Mouse (Mus musculus): ENCODE measurements around the gene Hnrnpl. TPM values are rescaled to one million over a fixed set of nuclear protein-coding genes. Genes with fewer than 3 reads are reported as not detected.
A peak's percentile ranks its signal among the peaks of the same experiment; 100 is the strongest.

Hnrnpl gene
- polyA plus RNA-seq, 1 experiment from 2014 or later: 279 TPM

DNA sequence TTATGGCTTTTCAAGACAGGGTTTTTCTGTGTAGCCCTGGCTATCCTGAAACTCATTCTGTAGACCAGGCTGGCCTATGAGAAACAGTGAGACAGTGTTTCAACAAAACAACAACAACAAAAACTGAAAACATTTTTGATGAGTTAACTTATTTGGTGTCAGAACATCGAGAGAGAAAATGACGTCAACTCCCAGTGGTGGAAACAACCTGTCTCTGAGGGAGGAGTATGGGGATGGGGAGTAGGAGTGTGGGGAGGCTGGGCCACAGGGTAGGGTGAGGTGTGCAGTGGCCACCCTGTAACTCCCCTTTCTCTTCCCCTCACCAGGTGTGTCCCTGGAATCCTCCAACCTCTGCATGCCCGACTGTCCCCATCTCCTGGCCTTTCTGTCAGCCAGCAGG is 13.8 kb upstream of the Hnrnpl start:
- H3K27me3 ChIP-seq (replicated peaks; ENCODE audit: control insufficient read depth, insufficient read depth, low read length): no peaks in the 10 kb centered on the region
- peaks cover 2% of the 10 kb centered on the region for H3K4me1 ChIP-seq (replicated peaks; ENCODE audit: control insufficient read depth, insufficient read depth, low read length)
- no peak overlapping the region for H3K4me2 ChIP-seq
- DNase-seq (ENCODE audit: low spot score) (no peak), ATAC-seq (replicated peaks; ENCODE audit: low FRiP score) (no peak)
- no peak overlapping the region for H3K4me3 ChIP-seq (ENCODE audit: low read depth, low read length)
- 74% methylated on average over 3 of the region's 3 CpGs for WGBS
- H3K36me3 ChIP-seq (ENCODE audit: control insufficient read depth, insufficient read depth, low read length): no peaks in the 10 kb centered on the region
- no peaks in the 10 kb centered on the region for H3K9me3 ChIP-seq (ENCODE audit: control insufficient read depth, low read length)
- H3K27ac ChIP-seq (ENCODE audit: low read depth, low read length): no peak overlapping the region
- H3K9ac ChIP-seq (ENCODE audit: low read depth, low read length): no peak overlapping the region

GRCm38 (mm10) chr7:28795832-28796231 is 12.5 kb upstream of the Hnrnpl start:
- H3K4me2 ChIP-seq: peak overlapping the region; percentile 83
- WGBS: 33% methylated on average over 15 of the region's 15 CpGs
- H3K27me3 ChIP-seq (replicated peaks; ENCODE audit: control insufficient read depth, insufficient read depth, low read length): no peaks in the 10 kb centered on the region
- peak overlapping the region; percentile 33 for H3K27ac ChIP-seq (ENCODE audit: low read depth, low read length)
- ATAC-seq (replicated peaks; ENCODE audit: low FRiP score) (no peak), DNase-seq (ENCODE audit: low spot score) (no peak)
- H3K9ac ChIP-seq (ENCODE audit: low read depth, low read length): peak overlapping the region; percentile 75
- H3K9me3 ChIP-seq (ENCODE audit: control insufficient read depth, low read length): no peaks in the 10 kb centered on the region
- H3K36me3 ChIP-seq (ENCODE audit: control insufficient read depth, insufficient read depth, low read length): no peaks in the 10 kb centered on the region
- H3K4me1 ChIP-seq (replicated peaks; ENCODE audit: control insufficient read depth, insufficient read depth, low read length): peaks cover 2% of the 10 kb centered on the region
- peak overlapping the region; percentile 51 for H3K4me3 ChIP-seq (ENCODE audit: low read depth, low read length)

- peak; percentile 81 for ATAC-seq (replicated peaks; ENCODE audit: low FRiP score)
- peak overlapping the region; percentile 33 for H3K27ac ChIP-seq (ENCODE audit: low read depth, low read length)
Measured at GRCm38 (mm10) chr7:28796562-28796975, 11.8 kb upstream of the Hnrnpl start.

GRCm38 (mm10) chr7:28799994-28800393 is 8.3 kb upstream of the Hnrnpl start:
- H3K27ac ChIP-seq (ENCODE audit: low read depth, low read length): no peak overlapping the region
- DNase-seq (ENCODE audit: low spot score): no peak
- H3K4me2 ChIP-seq: no peak overlapping the region
- H3K27me3 ChIP-seq (replicated peaks; ENCODE audit: control insufficient read depth, insufficient read depth, low read length): no peaks in the 10 kb centered on the region
- no peak overlapping the region for H3K4me3 ChIP-seq (ENCODE audit: low read depth, low read length)
- no peaks in the 10 kb centered on the region for H3K9me3 ChIP-seq (ENCODE audit: control insufficient read depth, low read length)
- H3K4me1 ChIP-seq (replicated peaks; ENCODE audit: control insufficient read depth, insufficient read depth, low read length): peaks cover 36% of the 10 kb centered on the region
- H3K9ac ChIP-seq (ENCODE audit: low read depth, low read length): no peak overlapping the region
- 89% methylated on average over 9 of the region's 9 CpGs for WGBS
- H3K36me3 ChIP-seq (ENCODE audit: control insufficient read depth, insufficient read depth, low read length): no peaks in the 10 kb centered on the region
- ATAC-seq (replicated peaks; ENCODE audit: low FRiP score): no peak

More at GRCm38 (mm10) chr7:28796562-28796975, 11.8 kb upstream of the Hnrnpl start:
- Histone ChIP-seq H3K9me3 (ENCODE audit: control insufficient read depth, low read length) (no peaks in the 10 kb centered on the region), H3K4me2 (peak overlapping the region; percentile 83), H3K4me1 (replicated peaks; ENCODE audit: control insufficient read depth, insufficient read depth, low read length) (peaks cover 4% of the 10 kb centered on the region), H3K4me3 (ENCODE audit: low read depth, low read length) (peak overlapping the region; percentile 51), H3K9ac (ENCODE audit: low read depth, low read length) (peak overlapping the region; percentile 75), H3K27me3 (replicated peaks; ENCODE audit: control insufficient read depth, insufficient read depth, low read length) (no peaks in the 10 kb centered on the region), H3K36me3 (ENCODE audit: control insufficient read depth, insufficient read depth, low read length) (no peaks in the 10 kb centered on the region)
- 7% methylated on average over 32 of the region's 32 CpGs for WGBS
- peak; percentile 78 for DNase-seq (ENCODE audit: low spot score)

- WGBS: 72% methylated on average over 3 of the region's 3 CpGs
- H3K4me1 ChIP-seq (replicated peaks; ENCODE audit: control insufficient read depth, insufficient read depth, low read length): peaks cover 36% of the 10 kb centered on the region
Measured at GRCm38 (mm10) chr7:28801451-28801850, 6.9 kb upstream of the Hnrnpl start.

GRCm38 (mm10) chr7:28801901-28802670 is 6.3 kb upstream of the Hnrnpl start:
- no peak for ATAC-seq (replicated peaks; ENCODE audit: low FRiP score)
- H3K4me3 ChIP-seq (ENCODE audit: low read depth, low read length): no peak overlapping the region
- peaks cover 38% of the 10 kb centered on the region for H3K4me1 ChIP-seq (replicated peaks; ENCODE audit: control insufficient read depth, insufficient read depth, low read length)
- DNase-seq (ENCODE audit: low spot score): no peak
- 47% methylated on average over 10 of the region's 10 CpGs for WGBS
- no peaks in the 10 kb centered on the region for H3K27me3 ChIP-seq (replicated peaks; ENCODE audit: control insufficient read depth, insufficient read depth, low read length)
- H3K27ac ChIP-seq (ENCODE audit: low read depth, low read length): peak overlapping the region; percentile 91
- peak overlapping the region; percentile 48 for H3K9ac ChIP-seq (ENCODE audit: low read depth, low read length)
- no peaks in the 10 kb centered on the region for H3K36me3 ChIP-seq (ENCODE audit: control insufficient read depth, insufficient read depth, low read length)
- H3K4me2 ChIP-seq: peak overlapping the region; percentile 41
- no peaks in the 10 kb centered on the region for H3K9me3 ChIP-seq (ENCODE audit: control insufficient read depth, low read length)

More at GRCm38 (mm10) chr7:28801451-28801850, 6.9 kb upstream of the Hnrnpl start:
- DNase-seq (ENCODE audit: low spot score): no peak
- H3K9ac ChIP-seq (ENCODE audit: low read depth, low read length): no peak overlapping the region
- no peak overlapping the region for H3K4me2 ChIP-seq
- H3K27me3 ChIP-seq (replicated peaks; ENCODE audit: control insufficient read depth, insufficient read depth, low read length): no peaks in the 10 kb centered on the region
- ATAC-seq (replicated peaks; ENCODE audit: low FRiP score): no peak
- no peaks in the 10 kb centered on the region for H3K9me3 ChIP-seq (ENCODE audit: control insufficient read depth, low read length)
- no peak overlapping the region for H3K4me3 ChIP-seq (ENCODE audit: low read depth, low read length)
- H3K27ac ChIP-seq (ENCODE audit: low read depth, low read length): no peak overlapping the region
- no peaks in the 10 kb centered on the region for H3K36me3 ChIP-seq (ENCODE audit: control insufficient read depth, insufficient read depth, low read length)

GRCm38 (mm10) chr7:28802846-28803588 is 5.3 kb upstream of the Hnrnpl start:
- H3K4me3 ChIP-seq (ENCODE audit: low read depth, low read length): no peak overlapping the region
- 14% methylated on average over 10 of the region's 10 CpGs for WGBS
- peak overlapping the region; percentile 41 for H3K4me2 ChIP-seq
- no peaks in the 10 kb centered on the region for H3K9me3 ChIP-seq (ENCODE audit: control insufficient read depth, low read length)
- no peaks in the 10 kb centered on the region for H3K36me3 ChIP-seq (ENCODE audit: control insufficient read depth, insufficient read depth, low read length)
- ATAC-seq (replicated peaks; ENCODE audit: low FRiP score): peak; percentile 75
- H3K4me1 ChIP-seq (replicated peaks; ENCODE audit: control insufficient read depth, insufficient read depth, low read length): peaks cover 41% of the 10 kb centered on the region
- no peak for DNase-seq (ENCODE audit: low spot score)
- peak overlapping the region; percentile 91 for H3K27ac ChIP-seq (ENCODE audit: low read depth, low read length)
- peak overlapping the region; percentile 48 for H3K9ac ChIP-seq (ENCODE audit: low read depth, low read length)
- no peaks in the 10 kb centered on the region for H3K27me3 ChIP-seq (replicated peaks; ENCODE audit: control insufficient read depth, insufficient read depth, low read length)

DNA sequence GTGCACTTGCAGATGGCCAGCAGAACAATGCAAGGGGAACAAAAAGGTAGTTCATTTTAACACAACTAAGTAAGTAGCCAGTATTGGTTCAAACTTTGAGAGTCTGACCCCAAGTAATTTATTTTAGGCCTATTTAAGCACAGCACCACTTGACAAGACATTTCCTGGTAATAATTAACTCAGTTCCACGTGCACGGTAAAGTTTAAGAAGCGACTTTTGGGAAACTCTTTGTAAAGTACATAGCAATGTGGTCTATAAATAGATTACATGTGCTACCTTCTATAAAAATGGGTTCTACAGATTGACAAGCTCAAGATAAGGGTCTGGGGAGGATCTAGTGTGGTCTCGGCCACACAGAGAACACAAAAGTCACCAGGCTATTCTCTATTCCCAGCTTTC is 4.6 kb upstream of the Hnrnpl start:
- 40% methylated on average over 4 of the region's 4 CpGs for WGBS

More for the DNA sequence above, 4.6 kb upstream of the Hnrnpl start:
- DNase-seq (ENCODE audit: low spot score) (no peak), ATAC-seq (replicated peaks; ENCODE audit: low FRiP score) (no peak)
- no peaks in the 10 kb centered on the region for H3K27me3 ChIP-seq (replicated peaks; ENCODE audit: control insufficient read depth, insufficient read depth, low read length)
- H3K9ac ChIP-seq (ENCODE audit: low read depth, low read length): peak overlapping the region; percentile 26; the same call in 1 of the 2 replicates
- H3K27ac ChIP-seq (ENCODE audit: low read depth, low read length): peak overlapping the region; percentile 91
- no peak overlapping the region; the same call in 1 of the 2 replicates for H3K4me2 ChIP-seq
- H3K4me3 ChIP-seq (ENCODE audit: low read depth, low read length): no peak overlapping the region
- peaks cover 44% of the 10 kb centered on the region for H3K4me1 ChIP-seq (replicated peaks; ENCODE audit: control insufficient read depth, insufficient read depth, low read length)
- H3K9me3 ChIP-seq (ENCODE audit: control insufficient read depth, low read length): no peaks in the 10 kb centered on the region
- H3K36me3 ChIP-seq (ENCODE audit: control insufficient read depth, insufficient read depth, low read length): no peaks in the 10 kb centered on the region

Data from liver, embryonic 11.5 days (tissue).